Mouse (Mus musculus) C2C12 (cell line): ENCODE measurements at regions not wholly inside any gene's neighbourhood (a gene's known extent, or its start where the extent isn't known, plus 50 kb on each side); places are given as distances from the start of the nearest gene placed in this dataset.
A peak's percentile ranks its signal among the peaks of the same experiment; 100 is the strongest.

ENCODE experiments used
- CEBPB ChIP-seq: IDR thresholded peaks from one replicate; pipeline ENCODE4 v1.6.1; 2011; ENCODE audit warnings: low read depth, mild to moderate bottlenecking, control low read depth, moderate library complexity
- CTCF ChIP-seq: IDR thresholded peaks from one replicate; pipeline ENCODE4 v1.5.1; 2011; ENCODE audit not compliant: control insufficient read depth, insufficient read depth, insufficient read length
- MAX ChIP-seq: IDR thresholded peaks from one replicate; pipeline ENCODE4 v1.6.1; 2011; ENCODE audit warnings: mild to moderate bottlenecking, control low read depth
- MYOD1 ChIP-seq: IDR thresholded peaks from one replicate; pipeline ENCODE4 v1.6.1; 2011; ENCODE audit warnings: low read depth; ENCODE audit not compliant: control insufficient read depth, insufficient read length

DNA sequence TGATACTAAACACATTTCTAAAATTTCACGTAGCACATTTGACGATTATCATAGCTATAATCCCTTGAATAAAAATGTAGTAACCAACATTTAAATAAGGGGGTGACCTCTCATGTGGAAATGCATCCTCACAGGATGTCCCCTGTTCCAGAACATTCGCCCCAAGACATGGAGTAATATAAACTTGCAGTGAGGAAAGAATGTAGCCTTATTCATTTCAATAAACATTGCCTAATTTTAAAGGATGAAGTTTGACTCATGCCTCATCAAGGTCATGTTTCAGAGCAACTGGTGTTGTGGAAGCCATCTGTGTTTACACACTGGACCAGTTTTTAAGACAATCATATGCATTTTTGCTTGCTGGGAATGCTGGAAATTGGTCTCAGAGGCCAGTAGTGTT, 156.4 kb downstream of the Bard1 start:
- TF ChIP-seq CTCF (no peak), MYOD1 (no peak), CEBPB (peak; percentile 37), MAX (no peak)
